Mouse (Mus musculus) granulocyte monocyte progenitor cell, adult 5-6 weeks (primary cell): ENCODE data around the gene Tmem108. TPM values are rescaled to one million over a fixed set of nuclear protein-coding genes. Genes with fewer than 3 reads are reported as not detected.

Experiments
- total RNA-seq, 2 experiments: library from RNA; stranded (forward) in 1 of 2; stranded (reverse) in 1 of 2; fragments of 200-712, 200-1000 nt in 1 of 2; fragments of >200 nt in 1 of 2; fragmentation: Nextera tagmentation in 1 of 2; gene quantifications; 2 replicates each; pipeline ENCODE4 v1.2.3; 2014 to 2017

Gene Tmem108
- total RNA-seq, 2 experiments from 2014 or later = 0.15 to 0.77 TPM

Other genes with a start within 250 kb of the Tmem108 start
- 6.7 and 10.2 TPM in 2 replicates for gene Nphp3, start 240.7 kb upstream of the Tmem108 start, total RNA-seq (2014; fragmentation: Nextera tagmentation)
- gene Nphp3, start 240.7 kb upstream of the Tmem108 start, total RNA-seq (2017) = 4.2 and 4.3 TPM in 2 replicates